Mouse (Mus musculus) lung, embryonic 16.5 days (tissue): ENCODE data around the gene 1700017D01Rik. TPM values are rescaled to one million over a fixed set of nuclear protein-coding genes. Genes with fewer than 3 reads are reported as not detected.

Experiments used
- ATAC-seq: fragments of 200-750 bp; cut with Nextera tagmentation; 2 replicates; pipeline ENCODE4 v1.8.0; 2017; ENCODE audit warnings: low read depth, mild to moderate bottlenecking, moderate library complexity
- H3K27ac ChIP-seq: fragments of 300-500 bp; sonication (generic); 2 replicates; pipeline ENCODE4 v1.5.1; 2014; ENCODE audit warnings: mild to moderate bottlenecking, control low read depth, low read length
- H3K27me3 ChIP-seq: fragments of 300-500 bp; sonication (generic); 2 replicates; pipeline ENCODE4 v1.6.1; 2014; ENCODE audit warnings: low read depth, low read length, mixed read lengths; ENCODE audit not compliant: control insufficient read depth, insufficient read depth
- H3K36me3 ChIP-seq: fragments of 300-500 bp; sonication (generic); 2 replicates; pipeline ENCODE4 v1.6.1; 2014; ENCODE audit warnings: low read length; ENCODE audit not compliant: control insufficient read depth, insufficient read depth
- H3K4me1 ChIP-seq: fragments of 300-500 bp; sonication (generic); replicated peaks from 2 replicates; pipeline ENCODE4 v1.6.1; 2014; ENCODE audit warnings: low read length, mixed read lengths; ENCODE audit not compliant: control insufficient read depth, insufficient read depth
- H3K4me2 ChIP-seq: fragments of 300-500 bp; sonication (generic); 2 replicates; pipeline ENCODE4 v1.6.1; 2014; ENCODE audit warnings: low read depth, low read length, control low read depth
- H3K4me3 ChIP-seq: fragments of 300-500 bp; sonication (generic); 2 replicates; pipeline ENCODE4 v1.5.1; 2014; ENCODE audit warnings: mild to moderate bottlenecking, low read length, control low read depth
- H3K9ac ChIP-seq: fragments of 300-500 bp; sonication (generic); 2 replicates; pipeline ENCODE4 v1.6.1; 2014; ENCODE audit warnings: low read length, control low read depth
- H3K9me3 ChIP-seq: fragments of 300-500 bp; sonication (generic); 2 replicates; pipeline ENCODE4 v1.6.1; 2016; ENCODE audit warnings: low read length; ENCODE audit not compliant: control insufficient read depth
- WGBS: fragments of 180-500 bp; shearing (Covaris S2); extraction: QIAGEN DNeasy Blood & Tissue Kit; methylation state at CpG from one replicate; pipeline ENCODE4 v1.1.7; 2014; 5-methylcytosine and 5-hydroxymethylcytosine counted together
- polyA plus RNA-seq: library from polyadenylated mRNA; unstranded; fragments of >200 nt; fragmentation: Nextera tagmentation; extraction: Ambion mirVana; gene quantifications from 2 replicates; pipeline ENCODE4 v1.2.1, GENCODE M21; 2015

Gene 1700017D01Rik
- polyA plus RNA-seq, 1 experiment from 2014 or later: not detected

- Histone ChIP-seq H3K9ac (no peak overlapping the region), H3K27me3 (no peaks in the 10 kb centered on the region), H3K9me3 (no peaks in the 10 kb centered on the region), H3K27ac (no peak overlapping the region), H3K4me1 (no peaks in the 10 kb centered on the region), H3K36me3 (no peaks in the 10 kb centered on the region), H3K4me3 (no peak overlapping the region), H3K4me2 (no peak overlapping the region)
- ATAC-seq: no peak
- WGBS: 51% methylated on average over 5 of the region's 5 CpGs
These were observed 77.8 kb downstream of the 1700017D01Rik start for GRCm38 (mm10) chr19:11052877-11053276.

- WGBS: 56% methylated on average over 2 of the region's 2 CpGs
- Histone ChIP-seq H3K27ac (no peak overlapping the region), H3K4me1 (no peaks in the 10 kb centered on the region), H3K4me3 (no peak overlapping the region), H3K9ac (no peak overlapping the region), H3K27me3 (no peaks in the 10 kb centered on the region), H3K36me3 (no peaks in the 10 kb centered on the region), H3K9me3 (no peaks in the 10 kb centered on the region), H3K4me2 (no peak overlapping the region)
- no peak for ATAC-seq
These were observed 80.4 kb downstream of the 1700017D01Rik start for GRCm38 (mm10) chr19:11050286-11050685.

DNA sequence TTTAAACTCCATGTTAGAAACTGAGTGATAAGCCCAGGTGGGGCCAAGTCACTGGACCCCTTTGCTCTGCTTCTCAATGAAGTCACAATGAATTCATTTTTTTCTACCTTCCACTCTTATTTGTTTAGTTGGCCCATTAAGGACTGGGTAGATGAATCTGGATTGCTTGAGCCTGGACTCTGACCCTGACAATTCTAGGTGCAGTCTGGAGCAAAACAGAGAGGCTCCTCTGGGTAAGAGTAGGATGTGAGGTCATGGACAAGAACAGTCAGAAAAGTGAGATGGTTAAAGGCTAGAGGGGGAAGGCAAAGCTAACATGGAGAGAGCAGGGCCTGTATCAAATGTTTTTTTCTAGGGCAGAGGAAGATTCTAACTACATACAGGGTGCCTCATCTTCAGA is 81.2 kb downstream of the 1700017D01Rik start:
- Histone ChIP-seq H3K27ac (no peak overlapping the region), H3K36me3 (no peaks in the 10 kb centered on the region), H3K27me3 (no peaks in the 10 kb centered on the region), H3K9me3 (no peaks in the 10 kb centered on the region), H3K4me3 (no peak overlapping the region), H3K4me1 (no peaks in the 10 kb centered on the region), H3K4me2 (no peak overlapping the region), H3K9ac (no peak overlapping the region)
- ATAC-seq: no peak

DNA sequence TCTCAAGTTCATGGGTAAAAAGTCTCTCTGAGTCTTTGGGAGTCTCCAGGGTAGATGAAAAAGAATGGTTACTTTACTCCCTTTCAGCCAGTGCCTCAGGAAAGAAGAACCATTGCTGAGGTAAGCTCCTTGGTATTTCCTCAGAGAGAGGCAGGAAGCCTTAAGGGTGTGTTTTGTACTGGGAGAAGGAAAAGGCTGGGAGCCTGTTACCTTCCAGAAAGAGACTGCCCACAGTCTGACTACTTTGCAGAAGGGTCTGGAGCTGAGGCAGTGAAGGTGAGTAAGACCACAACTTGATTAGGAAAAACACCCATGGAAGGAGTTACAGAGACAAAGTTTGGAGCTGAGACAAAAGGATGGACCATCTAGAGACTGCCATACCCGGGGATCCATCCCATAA is 82.2 kb downstream of the 1700017D01Rik start:
- WGBS: 33% methylated on average over 1 of the region's 1 CpGs
- no peaks in the 10 kb centered on the region for H3K27me3 ChIP-seq

GRCm38 (mm10) chr19:11048009-11048408 is 82.7 kb downstream of the 1700017D01Rik start:
- Histone ChIP-seq H3K4me3 (no peak overlapping the region), H3K27ac (no peak overlapping the region), H3K4me1 (no peaks in the 10 kb centered on the region), H3K36me3 (no peaks in the 10 kb centered on the region), H3K9me3 (no peaks in the 10 kb centered on the region), H3K4me2 (no peak overlapping the region), H3K27me3 (no peaks in the 10 kb centered on the region), H3K9ac (no peak overlapping the region)
- 66% methylated on average over 6 of the region's 6 CpGs for WGBS
- no peak for ATAC-seq

More for the DNA sequence above, 82.2 kb downstream of the 1700017D01Rik start:
- no peak overlapping the region for H3K4me3 ChIP-seq
- no peaks in the 10 kb centered on the region for H3K36me3 ChIP-seq
- H3K27ac ChIP-seq: no peak overlapping the region
- no peak for ATAC-seq
- no peak overlapping the region for H3K4me2 ChIP-seq
- no peaks in the 10 kb centered on the region for H3K4me1 ChIP-seq
- no peaks in the 10 kb centered on the region for H3K9me3 ChIP-seq
- H3K9ac ChIP-seq: no peak overlapping the region

Other genes starting within 250 kb of the 1700017D01Rik start
- 145 and 147 TPM in 2 replicates for gene Tmem109, start 248.9 kb downstream of the 1700017D01Rik start, polyA plus RNA-seq
- 33.0 and 34.4 TPM in 2 replicates for gene Prpf19, start 235.6 kb downstream of the 1700017D01Rik start, polyA plus RNA-seq
- gene Zp1, start 210.2 kb downstream of the 1700017D01Rik start, polyA plus RNA-seq: not detected in 2 replicates
- 0.11 and 0.16 TPM in 2 replicates for gene Ptgdr2, start 193.7 kb downstream of the 1700017D01Rik start, polyA plus RNA-seq
- gene Ccdc86, start 181.6 kb downstream of the 1700017D01Rik start, polyA plus RNA-seq: 22.6 and 23.9 TPM in 2 replicates
- not detected in 2 replicates for gene Ms4a10, start 156.2 kb downstream of the 1700017D01Rik start, polyA plus RNA-seq
- not detected in 2 replicates for gene Ms4a15, start 137.6 kb downstream of the 1700017D01Rik start, polyA plus RNA-seq
- not detected in 2 replicates for gene Ms4a18, start 112.8 kb downstream of the 1700017D01Rik start, polyA plus RNA-seq
- 0.33 TPM in 1 of 2 replicates, not detected in the other for gene Ms4a8a, start 49.8 kb downstream of the 1700017D01Rik start, polyA plus RNA-seq
- not detected in 2 replicates for gene 1700025F22Rik, start 34.4 kb upstream of the 1700017D01Rik start, polyA plus RNA-seq
- not detected in 2 replicates for gene Ms4a13, start 65.9 kb upstream of the 1700017D01Rik start, polyA plus RNA-seq
- not detected in 2 replicates for gene Ms4a12, start 101.6 kb upstream of the 1700017D01Rik start, polyA plus RNA-seq
- gene Ms4a1, start 135.4 kb upstream of the 1700017D01Rik start, polyA plus RNA-seq: not detected in 2 replicates
- not detected in 2 replicates for gene Ms4a5, start 153.0 kb upstream of the 1700017D01Rik start, polyA plus RNA-seq
- 0.09 TPM in 1 of 2 replicates, not detected in the other for gene Ms4a14, start 183.6 kb upstream of the 1700017D01Rik start, polyA plus RNA-seq
- gene Ms4a7, start 205.3 kb upstream of the 1700017D01Rik start, polyA plus RNA-seq: 3.3 and 3.6 TPM in 2 replicates
- 6.1 and 6.7 TPM in 2 replicates for gene Ms4a4a, start 244.6 kb upstream of the 1700017D01Rik start, polyA plus RNA-seq